Comparison of ENCODE assay signal across 13 mouse cellular contexts in the genomic region with DNA sequence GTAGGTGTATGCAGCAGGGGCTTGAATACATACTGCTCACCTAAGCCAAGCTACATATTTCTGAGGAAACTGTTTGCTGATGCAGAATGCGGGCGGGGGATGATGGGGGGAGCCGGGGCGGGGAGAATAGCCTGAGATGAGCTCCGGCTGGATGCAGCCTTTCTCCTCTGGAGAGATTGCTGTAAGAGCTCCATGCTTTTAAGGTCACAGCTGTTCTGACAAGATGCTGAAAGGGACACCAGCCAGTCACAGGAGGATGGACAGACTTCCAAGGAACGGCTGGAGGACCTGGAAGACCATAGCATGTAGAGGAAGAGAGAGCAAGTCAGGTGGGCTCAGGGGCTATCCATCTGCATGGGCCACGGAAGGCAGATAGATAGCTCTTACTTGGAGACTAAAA. TPM values are rescaled to one million over a fixed set of nuclear protein-coding genes. Genes with fewer than 3 reads are reported as not detected.
DNase-seq lines count a peak whose midpoint lies in the region; ATAC-seq lines count a peak whose summit lies in the region.
"Had no signal": no experiment of that assay in that cellular context is flagged by ENCODE, and none has a peak within 500 bp of the region (broad histone marks: within the 10 kb centered on the region; RNA-seq: fewer than 3 reads in every experiment).

No protein-coding gene starts in this region.

- no peak overlapping the region for H3K4me2 ChIP-seq in heart, embryonic 15.5 days
- peak overlapping the region; percentile 27; the same call in 1 of the 2 replicates for H3K4me2 ChIP-seq in stomach, embryonic 14.5 days (replicated peaks; ENCODE audit: low read depth, low read length)
- H3K4me2 ChIP-seq: liver, embryonic 12.5 days had no signal

- whole genome bisulfite sequencing in heart, embryonic 15.5 days = 61% methylated on average over 7 of the region's 7 CpGs
- 32% methylated on average over 7 of the region's 7 CpGs for WGBS in stomach, embryonic 14.5 days

- H3K9me3 ChIP-seq in heart, embryonic 15.5 days (replicated peaks) = no peaks in the 10 kb centered on the region
- H3K9me3 ChIP-seq in stomach, embryonic 14.5 days (ENCODE audit: control insufficient read depth, low read depth, low read length) = no peaks in the 10 kb centered on the region
- H3K9me3 ChIP-seq: liver, embryonic 12.5 days had no signal

- no peak overlapping the region for H3K9ac ChIP-seq in heart, embryonic 15.5 days
- H3K9ac ChIP-seq in stomach, embryonic 14.5 days (replicated peaks; ENCODE audit: low read depth, low read length) = no peak overlapping the region
- H3K9ac ChIP-seq: liver, embryonic 12.5 days had no signal

- H3K27me3 ChIP-seq in heart, embryonic 15.5 days = no peaks in the 10 kb centered on the region
- H3K27me3 ChIP-seq in stomach, embryonic 14.5 days (ENCODE audit: control insufficient read depth, insufficient read depth, low read length) = no peaks in the 10 kb centered on the region

- no peak overlapping the region for H3K4me3 ChIP-seq in heart, embryonic 15.5 days
- no peak overlapping the region for H3K4me3 ChIP-seq in stomach, embryonic 14.5 days (ENCODE audit: low read depth, low read length)
- H3K4me3 ChIP-seq: liver, embryonic 12.5 days had no signal

- no peak for ATAC-seq in heart, embryonic 15.5 days (replicated peaks; ENCODE audit: insufficient number of reproducible peaks, insufficient read depth, low FRiP score, low read depth)
- peak; percentile 20; the same call in 1 of the 2 replicates for ATAC-seq in stomach, embryonic 14.5 days (ENCODE audit: insufficient number of reproducible peaks, insufficient read depth, low FRiP score, low read depth)
- ATAC-seq in erythroblast, adult 5-6 weeks (replicated peaks; ENCODE audit: low FRiP score, poor library complexity, severe bottlenecking) = no peak
- ATAC-seq: liver, embryonic 12.5 days had no signal

- H3K36me3 ChIP-seq in heart, embryonic 15.5 days = no peaks in the 10 kb centered on the region
- H3K36me3 ChIP-seq in stomach, embryonic 14.5 days (ENCODE audit: control insufficient read depth, insufficient read depth, low read length) = no peaks in the 10 kb centered on the region
- H3K36me3 ChIP-seq: liver, embryonic 12.5 days had no signal

- DNase-seq in heart, adult 11 months = peak; percentile 95
- no peak for DNase-seq in heart, adult 8-10 months (ENCODE audit: low spot score)
- peak; percentile 70 to 74 for DNase-seq in kidney, postnatal 4 days
- no peak for DNase-seq in kidney, adult 18-20 months
- DNase-seq in left cerebral cortex, adult 8-10 months (ENCODE audit: low spot score in 2 of 2) = no peak
- DNase-seq: kidney, postnatal 36 days; midbrain, embryonic 14.5 days; right cerebral cortex, adult 18-20 months; thymus, postnatal 36 days had no signal

- peak overlapping the region; percentile 54 for H3K27ac ChIP-seq in heart, embryonic 15.5 days
- H3K27ac ChIP-seq in stomach, embryonic 14.5 days (ENCODE audit: low read length) = peak overlapping the region; percentile 91; the same call in 1 of the 2 replicates
- H3K27ac ChIP-seq: liver, embryonic 12.5 days had no signal

- peaks cover 29% of the 10 kb centered on the region for H3K4me1 ChIP-seq in heart, embryonic 15.5 days (replicated peaks)
- peaks cover 32% of the 10 kb centered on the region for H3K4me1 ChIP-seq in stomach, embryonic 14.5 days (ENCODE audit: control insufficient read depth, insufficient read depth, low read length)

RNA-seq across cellular contexts. Expression of a gene that starts 51.9 kb away (rescaled TPM):
- total RNA-seq in heart, adult 8-10 months (2022) = 100 to 1,000 TPM; 211 to 296 (median 238) TPM
- polyA plus RNA-seq in heart, embryonic 15.5 days (2015; fragmentation: Nextera tagmentation; extraction: Ambion mirVana) = 208 and 228 TPM in 2 replicates
- 56.0 and 63.4 TPM in 2 replicates for polyA plus RNA-seq in stomach, embryonic 14.5 days (2014; fragmentation: Nextera tagmentation; extraction: Ambion mirVana)
- 2.1 and 3.8 TPM in 2 replicates for total RNA-seq in erythroblast, adult 5-6 weeks (2015; ENCODE audit: low replicate concordance)
- 6.6 and 9.6 TPM in 2 replicates for total RNA-seq in erythroblast, adult 5-6 weeks (2017; ENCODE audit: low replicate concordance)
- total RNA-seq in left cerebral cortex, adult 8-10 months (2022) = 10 to 100 TPM in 3 of 4 experiments, 1 to 10 TPM in 1; 9.3 to 13.7 (median 10.1) TPM

Comparison
In these comparisons a context has a peak if more than half of its experiments do, and no peak if none do; other contexts are left out.
1. DNase-seq: peak in heart, adult 11 months (single experiment) and kidney, postnatal 4 days (2 of 2); none in heart, adult 8-10 months (single experiment), kidney, adult 18-20 months (single experiment) and left cerebral cortex, adult 8-10 months (0 of 2).
2. RNA of a gene that starts 51.9 kb away (total RNA-seq): 211 to 296 TPM in heart, adult 8-10 months; 9.3 to 13.7 TPM in left cerebral cortex, adult 8-10 months and 2.1 to 9.6 TPM in erythroblast, adult 5-6 weeks; every median in the first group is over 10 times any median in the second.